Mouse (Mus musculus): Measurements from ENCODE around the gene Cbx6. TPM values are rescaled to one million over a fixed set of nuclear protein-coding genes. Genes with fewer than 3 reads are reported as not detected.

The Cbx6 gene
- polyA plus RNA-seq, 1 experiment: 295 TPM

DNA sequence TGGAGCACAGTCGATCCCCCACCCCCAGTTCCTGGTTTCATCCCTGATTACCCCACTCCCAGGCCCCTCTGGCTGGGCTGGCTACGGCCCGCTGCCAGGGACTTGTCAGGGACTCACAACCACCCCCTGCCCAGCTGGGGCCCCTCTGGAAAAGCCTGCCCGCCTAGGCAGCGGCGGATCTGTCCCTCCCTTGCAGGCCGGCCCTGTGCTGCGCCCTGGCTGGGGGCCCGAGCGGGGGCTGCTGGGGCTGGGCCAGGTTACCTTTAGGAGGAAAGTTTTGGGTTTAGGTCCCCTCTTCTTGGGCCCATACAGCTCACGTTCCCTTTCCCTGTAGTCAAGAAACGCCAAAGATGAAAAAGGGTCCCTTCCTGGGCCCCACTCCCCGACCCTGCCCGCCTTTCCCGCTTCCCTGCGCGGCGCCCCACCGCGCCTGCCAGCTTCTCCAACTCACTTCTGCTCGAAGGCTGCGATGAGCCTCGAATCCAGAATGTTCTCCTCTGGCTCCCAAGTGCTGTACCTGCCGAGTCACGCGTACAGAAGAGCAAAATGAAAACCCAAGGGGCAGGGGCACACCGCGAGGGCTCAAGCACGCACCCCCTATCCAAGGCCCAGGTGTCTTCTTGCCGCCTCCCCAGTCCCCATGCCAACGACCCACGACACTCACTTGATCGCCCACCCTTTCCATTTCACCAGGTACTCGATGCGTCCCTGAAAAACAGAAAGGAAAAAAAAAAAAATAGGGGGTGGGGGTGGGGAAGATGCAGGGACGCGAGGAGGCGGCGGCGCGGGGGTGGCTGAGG, 1.0 kb downstream of the Cbx6 start:
- Histone ChIP-seq H3K27ac (ENCODE audit: insufficient read depth, low read length) (peak overlapping the region; percentile 94), H3K4me1 (ENCODE audit: control insufficient read depth, insufficient read depth, low read length) (peaks cover 13% of the 10 kb centered on the region; the same call in 1 of the 2 replicates), H3K4me3 (ENCODE audit: insufficient read depth, low read length) (peak overlapping the region; percentile 96)
- no peak for TF ChIP-seq POLR2A (IDR thresholded peaks at IDR 0.05; ENCODE audit: extremely low read depth, insufficient read depth, low read length)
- no peak for TF ChIP-seq CTCF (IDR thresholded peaks at IDR 0.05; ENCODE audit: extremely low read depth, insufficient read depth, low read length)

DNA sequence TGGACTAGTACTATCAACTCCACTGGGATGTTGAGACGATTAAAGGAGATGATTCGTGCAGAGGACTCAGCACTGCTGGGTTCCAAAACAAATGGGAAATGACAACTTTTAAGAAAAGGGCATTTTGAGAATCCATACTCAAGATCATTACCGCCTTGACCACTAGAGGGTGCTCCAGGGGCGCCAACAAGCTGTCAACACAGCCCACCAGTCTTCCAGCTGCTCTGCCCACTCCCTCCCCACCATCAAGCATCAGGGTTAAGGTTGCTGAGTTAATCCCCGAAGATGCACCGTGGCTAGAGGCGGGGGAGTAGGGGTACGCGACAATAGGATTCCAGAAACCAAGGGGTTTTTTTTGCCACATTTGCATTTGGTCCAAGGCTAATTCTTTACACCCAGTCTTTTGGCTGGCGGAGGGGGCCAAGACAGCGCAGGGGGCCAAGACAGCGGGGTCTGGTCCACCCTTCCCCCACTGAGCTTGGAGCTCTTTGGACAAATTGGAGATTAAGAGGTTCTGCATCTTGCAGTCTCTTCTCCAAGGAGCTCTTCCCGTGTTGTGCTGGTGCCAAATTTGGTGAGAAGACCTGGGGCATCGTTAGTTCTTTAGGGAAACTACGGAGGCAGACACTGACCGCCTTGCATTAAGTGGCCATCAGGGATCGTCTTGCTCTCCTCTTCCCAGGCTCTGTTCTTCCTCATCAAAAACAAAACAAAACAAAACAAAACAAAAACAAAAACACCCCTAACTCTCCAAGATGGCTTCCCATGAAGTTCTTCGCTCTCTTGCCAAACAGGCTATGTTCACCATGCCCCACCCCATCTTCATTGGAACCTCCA, 2.2 kb downstream of the Cbx6 start:
- peaks cover 15% of the 10 kb centered on the region for H3K4me1 ChIP-seq (ENCODE audit: control insufficient read depth, insufficient read depth, low read length)
- H3K27ac ChIP-seq (ENCODE audit: insufficient read depth, low read length): peak overlapping the region; percentile 94
- peak overlapping the region; percentile 96 for H3K4me3 ChIP-seq (ENCODE audit: insufficient read depth, low read length)
- no peak for TF ChIP-seq POLR2A (IDR thresholded peaks at IDR 0.05; ENCODE audit: extremely low read depth, insufficient read depth, low read length)
- peak; percentile 89 for TF ChIP-seq CTCF (IDR thresholded peaks at IDR 0.05; ENCODE audit: extremely low read depth, insufficient read depth, low read length)

DNA sequence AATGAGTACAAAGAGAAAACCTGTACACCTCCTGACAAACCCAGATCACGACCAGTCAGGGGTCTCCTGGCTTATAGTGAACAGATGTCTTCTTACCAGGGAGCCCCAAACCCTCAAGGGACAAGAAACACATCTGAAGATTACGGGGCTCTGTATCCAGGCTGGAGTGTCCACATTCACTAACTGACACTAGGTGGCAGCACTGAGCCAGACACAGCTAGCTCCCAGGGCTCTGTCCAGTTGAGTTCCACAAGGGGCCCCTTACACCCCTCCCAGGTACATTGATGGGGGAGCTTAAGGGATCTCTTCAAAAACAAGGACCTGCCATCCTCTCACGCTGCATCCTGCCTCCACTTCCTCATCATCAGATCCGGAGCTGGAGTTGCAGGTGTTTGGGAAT, 4.1 kb downstream of the Cbx6 start:
- Histone ChIP-seq H3K4me1 (ENCODE audit: control insufficient read depth, insufficient read depth, low read length) (peaks cover 20% of the 10 kb centered on the region), H3K27ac (ENCODE audit: insufficient read depth, low read length) (no peak overlapping the region), H3K4me3 (ENCODE audit: insufficient read depth, low read length) (no peak overlapping the region)
- TF ChIP-seq CTCF (IDR thresholded peaks at IDR 0.05; ENCODE audit: extremely low read depth, insufficient read depth, low read length) (peak; percentile 84), POLR2A (IDR thresholded peaks at IDR 0.05; ENCODE audit: extremely low read depth, insufficient read depth, low read length) (no peak)

DNA sequence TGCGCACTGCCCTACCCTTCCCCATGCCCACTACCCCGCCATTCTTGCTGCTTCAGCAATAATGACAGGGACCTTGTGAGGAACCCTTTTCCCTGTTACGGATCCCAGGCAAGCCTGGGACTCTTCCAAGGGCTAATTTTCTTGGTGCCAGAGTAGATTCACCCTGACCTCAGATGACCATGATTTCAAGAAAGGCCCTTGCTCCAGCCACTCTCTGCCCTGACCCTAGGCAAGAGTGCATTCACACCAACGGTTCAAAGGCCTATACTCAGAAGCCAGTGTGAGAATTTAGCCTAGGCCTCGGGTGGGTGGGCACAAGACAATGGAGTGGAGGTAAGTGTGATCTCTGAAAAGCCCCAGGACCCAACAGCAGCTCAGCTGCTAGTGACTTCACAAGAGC, 5.1 kb downstream of the Cbx6 start:
- no peak overlapping the region for H3K27ac ChIP-seq (ENCODE audit: insufficient read depth, low read length)
- no peak for TF ChIP-seq POLR2A (IDR thresholded peaks at IDR 0.05; ENCODE audit: extremely low read depth, insufficient read depth, low read length)
- TF ChIP-seq CTCF (IDR thresholded peaks at IDR 0.05; ENCODE audit: extremely low read depth, insufficient read depth, low read length): no peak
- H3K4me3 ChIP-seq (ENCODE audit: insufficient read depth, low read length): no peak overlapping the region
- H3K4me1 ChIP-seq (ENCODE audit: control insufficient read depth, insufficient read depth, low read length): peaks cover 20% of the 10 kb centered on the region

DNA sequence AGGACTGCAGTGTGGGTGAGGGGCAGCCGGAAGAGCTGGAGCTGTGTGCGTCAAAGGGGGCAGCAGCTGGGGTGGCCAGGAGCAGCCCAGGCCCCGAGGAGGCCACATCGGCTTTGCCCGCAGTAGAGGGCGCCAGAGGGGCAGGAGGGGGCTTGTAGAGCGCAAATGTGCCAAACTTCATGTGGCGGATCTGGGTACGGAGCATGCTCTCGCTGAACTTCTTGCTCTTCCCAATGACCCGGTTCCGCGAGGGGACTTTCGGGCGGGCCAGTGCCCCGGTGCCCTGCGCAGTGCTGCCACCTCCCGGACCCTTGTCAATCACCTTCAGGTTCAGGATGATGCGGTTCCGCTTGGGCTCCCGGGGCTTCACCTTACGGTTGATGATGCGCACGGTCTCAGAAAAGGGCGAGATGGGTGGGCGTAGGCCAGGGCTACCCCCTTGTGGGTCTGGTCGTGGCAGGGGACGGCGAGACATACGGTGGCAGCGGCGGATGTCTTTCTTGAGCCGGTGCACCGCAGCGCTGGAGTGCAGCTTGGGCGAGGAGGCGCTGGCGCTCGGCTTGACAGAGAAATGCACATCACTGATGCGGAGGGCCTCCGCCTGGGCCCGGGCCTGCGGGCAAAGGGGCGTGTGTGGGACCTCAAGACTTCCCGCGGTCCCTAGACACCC, 6.0 kb downstream of the Cbx6 start:
- H3K27ac ChIP-seq (ENCODE audit: insufficient read depth, low read length): no peak overlapping the region
- H3K4me3 ChIP-seq (ENCODE audit: insufficient read depth, low read length): no peak overlapping the region
- TF ChIP-seq CTCF (IDR thresholded peaks at IDR 0.05; ENCODE audit: extremely low read depth, insufficient read depth, low read length): peak; percentile 23; the same call in 1 of the 2 replicates
- peak; percentile 13; the same call in 1 of the 2 replicates for TF ChIP-seq POLR2A (IDR thresholded peaks at IDR 0.05; ENCODE audit: extremely low read depth, insufficient read depth, low read length)
- peaks cover 20% of the 10 kb centered on the region for H3K4me1 ChIP-seq (ENCODE audit: control insufficient read depth, insufficient read depth, low read length)

DNA sequence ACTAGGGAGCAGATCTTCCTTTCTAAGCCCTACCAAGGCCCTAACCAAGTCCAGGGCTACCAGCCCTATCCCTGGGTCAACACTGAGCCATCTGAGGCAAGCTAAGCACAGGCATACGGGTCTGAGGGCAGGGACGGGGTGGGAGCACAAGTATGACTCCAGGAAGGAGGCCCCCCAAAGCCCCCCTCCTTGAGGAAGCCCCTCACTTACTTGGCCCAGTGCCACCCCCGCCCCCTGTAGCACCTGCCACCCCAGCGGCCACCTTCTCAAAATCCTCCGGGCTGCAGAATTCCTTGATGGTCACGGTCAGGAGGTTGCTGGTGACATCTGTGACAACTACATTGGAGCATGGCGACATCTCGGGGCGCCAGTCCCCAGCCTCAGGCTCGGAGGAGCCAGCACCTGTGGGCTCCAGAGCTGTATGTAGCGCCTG, 6.7 kb downstream of the Cbx6 start:
- Histone ChIP-seq H3K4me3 (ENCODE audit: insufficient read depth, low read length) (no peak overlapping the region), H3K4me1 (ENCODE audit: control insufficient read depth, insufficient read depth, low read length) (peaks cover 20% of the 10 kb centered on the region), H3K27ac (ENCODE audit: insufficient read depth, low read length) (no peak overlapping the region)
- TF ChIP-seq POLR2A (IDR thresholded peaks at IDR 0.05; ENCODE audit: extremely low read depth, insufficient read depth, low read length) (no peak; the same call in 1 of the 2 replicates), CTCF (IDR thresholded peaks at IDR 0.05; ENCODE audit: extremely low read depth, insufficient read depth, low read length) (no peak)

DNA sequence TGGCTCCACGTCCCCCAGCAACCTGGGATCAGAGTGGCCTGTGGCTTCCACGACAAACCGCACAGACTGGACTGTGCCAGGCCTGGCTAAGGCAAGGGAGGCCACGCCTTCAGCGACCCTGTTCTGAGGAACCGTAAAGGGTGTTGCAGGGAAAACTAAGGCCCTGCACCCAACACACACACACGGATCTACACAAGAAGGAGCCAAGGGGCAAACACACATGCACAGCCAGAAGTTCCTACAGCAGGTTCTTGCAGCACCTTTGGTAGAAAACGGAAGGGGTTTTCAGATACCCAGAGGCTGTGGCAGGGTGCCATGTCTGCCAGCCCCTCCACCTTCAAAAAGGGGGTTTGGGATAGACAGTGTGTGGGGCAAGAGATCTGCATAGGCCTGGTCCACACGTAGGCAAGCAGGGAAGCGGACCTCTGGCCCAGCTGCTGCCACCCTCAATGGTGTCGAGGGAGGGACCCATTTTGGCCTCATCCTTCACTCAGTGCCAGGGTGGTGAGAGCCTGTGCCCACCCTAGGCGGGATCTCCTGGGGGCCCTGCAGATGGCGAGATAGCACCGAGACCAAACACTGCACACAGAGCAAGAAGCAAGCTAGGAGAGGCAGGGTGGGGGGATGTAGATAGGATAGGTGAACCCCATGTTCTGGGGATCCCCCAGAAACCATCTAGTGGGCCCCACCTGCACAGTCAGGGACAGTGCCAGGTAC, 7.3 kb downstream of the Cbx6 start:
- H3K4me3 ChIP-seq (ENCODE audit: insufficient read depth, low read length): no peak overlapping the region
- H3K4me1 ChIP-seq (ENCODE audit: control insufficient read depth, insufficient read depth, low read length): peaks cover 20% of the 10 kb centered on the region
- TF ChIP-seq POLR2A (IDR thresholded peaks at IDR 0.05; ENCODE audit: extremely low read depth, insufficient read depth, low read length) (0 out of 2 replicates have a peak, but pooled peaks have one; percentile 16), CTCF (IDR thresholded peaks at IDR 0.05; ENCODE audit: extremely low read depth, insufficient read depth, low read length) (no peak)
- no peak overlapping the region for H3K27ac ChIP-seq (ENCODE audit: insufficient read depth, low read length)

DNA sequence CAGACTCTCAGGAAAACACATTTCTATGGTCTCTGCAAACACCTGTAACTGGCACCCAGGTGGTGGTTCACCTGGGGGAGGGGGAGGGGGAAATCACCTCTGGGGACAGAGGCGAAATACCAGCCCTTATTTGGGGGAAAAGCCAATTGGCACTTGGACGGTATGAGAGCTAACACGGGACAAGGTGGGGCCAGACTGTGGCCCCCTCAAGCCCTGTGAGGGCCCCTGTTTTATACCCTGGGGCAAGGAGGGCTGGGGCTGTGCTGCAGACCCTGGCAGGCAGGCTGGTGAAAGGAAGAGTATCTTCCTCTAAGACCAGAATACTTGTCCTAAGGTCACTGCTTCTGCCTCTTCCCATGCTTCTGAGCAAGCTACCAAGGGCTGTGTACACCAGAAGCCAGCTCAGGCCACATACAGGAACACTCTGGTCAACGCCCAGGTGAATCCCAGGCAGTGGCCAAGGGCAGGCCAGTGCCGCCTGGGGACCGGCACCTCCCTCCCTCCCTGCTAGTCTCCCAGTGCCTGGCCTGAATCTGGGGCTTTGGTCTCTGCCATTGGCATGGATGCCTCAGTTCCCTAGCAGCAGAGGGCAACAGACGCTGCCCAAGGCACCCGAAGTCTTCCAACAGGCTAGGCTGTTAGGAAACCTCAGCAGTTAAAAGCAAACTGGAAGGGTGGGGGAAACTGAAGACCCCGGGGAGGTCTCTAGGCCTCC, 8.1 kb downstream of the Cbx6 start:
- H3K4me1 ChIP-seq (ENCODE audit: control insufficient read depth, insufficient read depth, low read length): peaks cover 16% of the 10 kb centered on the region
- H3K27ac ChIP-seq (ENCODE audit: insufficient read depth, low read length): no peak overlapping the region

More for the DNA sequence above, 8.1 kb downstream of the Cbx6 start:
- no peak overlapping the region for H3K4me3 ChIP-seq (ENCODE audit: insufficient read depth, low read length)
- no peak for TF ChIP-seq CTCF (IDR thresholded peaks at IDR 0.05; ENCODE audit: extremely low read depth, insufficient read depth, low read length)
- TF ChIP-seq POLR2A (IDR thresholded peaks at IDR 0.05; ENCODE audit: extremely low read depth, insufficient read depth, low read length): 0 out of 2 replicates have a peak, but pooled peaks have one; percentile 10
